Comparison of ENCODE assay signal across 8 mouse cellular contexts in the genomic region with DNA sequence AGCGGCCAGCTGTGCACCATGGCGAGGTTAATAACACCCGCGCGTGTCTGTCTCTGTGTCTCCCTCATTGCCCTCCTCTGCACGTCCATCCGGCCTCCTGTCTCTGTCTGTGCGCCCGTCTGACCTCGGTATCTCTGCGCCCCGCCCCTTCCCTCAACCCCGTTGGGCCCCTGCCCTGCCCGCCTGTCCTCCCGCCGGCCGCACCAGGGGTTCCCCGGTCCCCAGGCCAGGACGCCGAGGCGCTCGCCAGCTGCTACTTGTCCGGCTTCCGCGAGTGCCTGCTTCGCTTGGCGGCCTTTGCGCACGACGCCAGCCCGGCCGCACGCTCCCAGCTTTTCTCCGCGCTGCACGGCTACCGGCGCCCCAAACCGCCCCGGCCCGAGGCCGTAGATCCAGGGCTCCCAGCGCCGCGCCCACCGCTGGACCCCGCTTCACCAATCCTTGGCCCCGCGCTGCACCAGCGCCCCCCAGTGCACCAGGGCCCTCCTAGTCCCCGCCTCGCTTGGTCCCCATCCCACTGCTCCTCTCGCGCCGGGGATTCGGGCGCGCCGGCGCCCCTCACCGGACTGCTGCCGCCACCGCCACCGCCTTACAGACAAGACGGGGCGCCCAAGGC. TPM values are rescaled to one million over a fixed set of nuclear protein-coding genes. Genes with fewer than 3 reads are reported as not detected.
DNase-seq lines count a peak whose midpoint lies in the region; ATAC-seq lines count a peak whose summit lies in the region.

A gene (minus strand): TSS at position 254 of the 616 bp plus-strand sequence.

- H3K9me3 ChIP-seq in intestine, embryonic 14.5 days (ENCODE audit: control insufficient read depth, low read length), result no peaks in the 10 kb centered on the region
- no peaks in the 10 kb centered on the region for H3K9me3 ChIP-seq in midbrain, embryonic 10.5 days (replicated peaks)

- peak within 1 kb of the TSS; percentile 82 for H3K4me3 ChIP-seq in intestine, embryonic 14.5 days (ENCODE audit: low read depth, low read length)
- H3K4me3 ChIP-seq in midbrain, embryonic 10.5 days, result peak within 1 kb of the TSS; percentile 87

- H3K27ac ChIP-seq in intestine, embryonic 14.5 days (ENCODE audit: low read depth), result peak within 1 kb of the TSS; percentile 76
- H3K27ac ChIP-seq in midbrain, embryonic 10.5 days (replicated peaks), result peak within 1 kb of the TSS; percentile 84

- H3K4me2 ChIP-seq in intestine, embryonic 14.5 days (ENCODE audit: low read length), result peak within 1 kb of the TSS; percentile 94

- peak; percentile 81 for DNase-seq in WW6 (ENCODE audit: low read depth, low spot score)
- DNase-seq in cerebellum, postnatal 4 days (ENCODE audit: low spot score in 2 of 2), result peak; percentile 82 to 86
- peak; percentile 86 for DNase-seq in gastrocnemius, postnatal 10 days
- peak; percentile 94 for DNase-seq in intestine, embryonic 14.5 days (ENCODE audit: low spot score)
- DNase-seq in left cerebral cortex, postnatal 36 days (ENCODE audit: low spot score in 2 of 2), result peak; percentile 87 to 88
- peak; percentile 92 for DNase-seq in midbrain, embryonic 10.5 days (ENCODE audit: low spot score)
- peak; percentile 82 for DNase-seq in skeletal muscle tissue, adult 2 months (ENCODE audit: low read depth, low spot score)

- intact Hi-C loops in left cerebral cortex, postnatal 36 days (cut with DNase I), result loop anchor here (5.0 kb wide), 1 partner anchor 35 kb away; a partner anchor contains a TSS

- H3K27me3 ChIP-seq in intestine, embryonic 14.5 days (replicated peaks; ENCODE audit: control insufficient read depth, insufficient read depth, low read length), result 0 out of 2 replicates have a peak, but pooled peaks cover 4% of the 10 kb centered on the region
- peaks cover 51% of the 10 kb centered on the region for H3K27me3 ChIP-seq in midbrain, embryonic 10.5 days (ENCODE audit: low read depth, poor library complexity, severe bottlenecking)

- WGBS in intestine, embryonic 14.5 days, result under 1% methylated on average over 59 of the region's 66 CpGs
- under 1% methylated on average over 66 of the region's 66 CpGs for WGBS in midbrain, embryonic 10.5 days

- peak within 1 kb of the TSS; percentile 60 for H3K9ac ChIP-seq in intestine, embryonic 14.5 days (ENCODE audit: low read length)

- ATAC-seq in intestine, embryonic 14.5 days (replicated peaks; ENCODE audit: low FRiP score, low TSS enrichment, low read depth), result peak; percentile 40
- no peak for ATAC-seq in activated CD4-positive, CD25-positive, alpha-beta regulatory T cell, adult 4 months

- peaks cover 30% of the 10 kb centered on the region for H3K4me1 ChIP-seq in intestine, embryonic 14.5 days (replicated peaks; ENCODE audit: control insufficient read depth, insufficient read depth, low read length)
- peaks cover 69% of the 10 kb centered on the region for H3K4me1 ChIP-seq in midbrain, embryonic 10.5 days

- no peaks in the 10 kb centered on the region for H3K36me3 ChIP-seq in intestine, embryonic 14.5 days (ENCODE audit: control insufficient read depth, insufficient read depth, low read length)
- H3K36me3 ChIP-seq in midbrain, embryonic 10.5 days, result no peaks in the 10 kb centered on the region

RNA-seq across cellular contexts. Expression of the gene that starts here (rescaled TPM):
- under 1 TPM; 0.27 to 0.49 TPM for total RNA-seq in gastrocnemius, postnatal 10 days (2021)
- polyA plus RNA-seq in intestine, embryonic 14.5 days (2014; fragmentation: Nextera tagmentation; extraction: Ambion mirVana), result 0.19 and 0.30 TPM in 2 replicates
- under 1 TPM; 0.52 to 0.75 TPM for total RNA-seq in left cerebral cortex, postnatal 36 days (2021)
- 0.07 and 0.14 TPM in 2 replicates for polyA plus RNA-seq in midbrain, embryonic 10.5 days (2016; fragmentation: Nextera tagmentation; extraction: Ambion mirVana)
- polyA plus RNA-seq in activated CD4-positive, CD25-positive, alpha-beta regulatory T cell, adult 4 months (2017; shearing (Covaris generic)), result not detected

Comparison
In these comparisons a context has a peak if more than half of its experiments do, and no peak if none do; other contexts are left out.
1. Peak in DNase-seq in gastrocnemius, postnatal 10 days; RNA of the gene not detected or under 1 TPM.
2. Peak in DNase-seq, ATAC-seq, H3K4me3 ChIP-seq, H3K27ac ChIP-seq, H3K9ac ChIP-seq and H3K4me2 ChIP-seq in intestine, embryonic 14.5 days; RNA of the gene not detected or under 1 TPM.
3. Peak in DNase-seq in left cerebral cortex, postnatal 36 days; RNA of the gene not detected or under 1 TPM.
4. Peak in DNase-seq, H3K4me3 ChIP-seq and H3K27ac ChIP-seq in midbrain, embryonic 10.5 days; RNA of the gene not detected or under 1 TPM.